Mouse (Mus musculus): Measurements from ENCODE around the gene Cdkal1. TPM values are rescaled to one million over a fixed set of nuclear protein-coding genes. Genes with fewer than 3 reads are reported as not detected.

The Cdkal1 gene
- polyA plus RNA-seq, 1 experiment from 2014 or later, result 8.2 TPM

GRCm38 (mm10) chr13:29655841-29656365, 199.6 kb downstream of the Cdkal1 start:
- no peak overlapping the region for H3K4me2 ChIP-seq
- 76% methylated on average over 11 of the region's 11 CpGs for WGBS (ENCODE audit: insufficient replicate concordance)
- no peak overlapping the region for H3K9ac ChIP-seq
- ATAC-seq (ENCODE audit: insufficient read depth), result no peak
- H3K9me3 ChIP-seq (replicated peaks), result no peaks in the 10 kb centered on the region
- H3K27ac ChIP-seq (replicated peaks), result no peak overlapping the region
- no peaks in the 10 kb centered on the region for H3K36me3 ChIP-seq (replicated peaks)
- no peaks in the 10 kb centered on the region for H3K4me1 ChIP-seq (replicated peaks)
- no peaks in the 10 kb centered on the region for H3K27me3 ChIP-seq
- H3K4me3 ChIP-seq (replicated peaks), result no peak overlapping the region

DNA sequence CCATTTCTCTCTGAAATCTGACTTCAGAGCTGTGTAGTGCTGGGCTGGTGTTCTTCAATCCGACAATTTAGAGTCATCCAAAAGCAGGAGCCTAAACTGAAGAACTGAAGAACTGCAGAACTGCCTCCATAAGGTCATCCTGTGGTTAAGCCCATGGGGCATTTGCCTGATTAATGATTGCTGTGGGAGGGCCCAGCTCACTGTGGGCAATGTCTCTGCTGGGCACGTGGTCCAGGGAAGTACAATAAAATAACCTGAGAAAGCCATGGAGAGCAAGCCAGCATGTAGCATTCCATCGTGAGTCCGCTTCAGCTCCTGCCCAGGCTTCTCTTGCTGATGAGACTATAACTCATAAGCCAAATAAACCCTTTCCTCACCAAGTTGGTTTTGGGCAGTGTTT, 202.1 kb downstream of the Cdkal1 start:
- 54% methylated on average over 4 of the region's 4 CpGs for WGBS (ENCODE audit: insufficient replicate concordance)
- no peaks in the 10 kb centered on the region for H3K9me3 ChIP-seq (replicated peaks)

DNA sequence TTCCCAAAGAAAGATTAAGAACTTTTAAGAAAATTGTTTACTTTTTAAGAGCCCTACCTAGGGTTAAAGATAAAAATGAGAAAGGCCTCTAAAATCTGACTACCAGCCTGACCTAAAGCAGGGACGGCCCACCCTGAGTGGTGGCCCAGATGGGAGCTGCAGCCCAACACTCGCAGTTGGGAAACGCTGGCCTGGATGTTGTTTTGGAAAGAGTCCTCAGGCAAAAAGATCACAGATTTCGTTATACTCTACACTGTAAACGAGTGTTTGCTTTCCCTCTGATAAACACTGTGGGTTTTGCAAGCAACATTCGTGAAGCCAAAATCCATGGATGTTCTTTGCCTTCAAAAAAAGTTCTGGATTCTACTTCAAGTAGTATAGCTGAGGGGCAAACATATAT, 202.7 kb downstream of the Cdkal1 start:
- ATAC-seq (ENCODE audit: insufficient read depth), result no peak
- Histone ChIP-seq H3K27ac (replicated peaks) (no peak overlapping the region), H3K27me3 (no peaks in the 10 kb centered on the region), H3K4me1 (replicated peaks) (no peaks in the 10 kb centered on the region), H3K4me2 (no peak overlapping the region), H3K9ac (no peak overlapping the region), H3K4me3 (replicated peaks) (no peak overlapping the region), H3K36me3 (replicated peaks) (no peaks in the 10 kb centered on the region), H3K9me3 (replicated peaks) (no peaks in the 10 kb centered on the region)
- 63% methylated on average over 6 of the region's 6 CpGs for WGBS (ENCODE audit: insufficient replicate concordance)

More for the DNA sequence above, 202.1 kb downstream of the Cdkal1 start:
- Histone ChIP-seq H3K4me3 (replicated peaks) (no peak overlapping the region), H3K9ac (no peak overlapping the region), H3K4me1 (replicated peaks) (no peaks in the 10 kb centered on the region), H3K36me3 (replicated peaks) (no peaks in the 10 kb centered on the region), H3K27ac (replicated peaks) (no peak overlapping the region), H3K4me2 (no peak overlapping the region), H3K27me3 (no peaks in the 10 kb centered on the region)
- no peak for ATAC-seq (ENCODE audit: insufficient read depth)

- WGBS (ENCODE audit: insufficient replicate concordance), result 51% methylated on average over 6 of the region's 6 CpGs
- ATAC-seq (ENCODE audit: insufficient read depth), result no peak
Observed at GRCm38 (mm10) chr13:29650576-29651236, 204.8 kb downstream of the Cdkal1 start.

GRCm38 (mm10) chr13:29649593-29649992, 205.9 kb downstream of the Cdkal1 start:
- H3K4me3 ChIP-seq (replicated peaks), result no peak overlapping the region
- H3K36me3 ChIP-seq (replicated peaks), result no peaks in the 10 kb centered on the region
- H3K4me1 ChIP-seq (replicated peaks), result no peaks in the 10 kb centered on the region
- no peak overlapping the region for H3K4me2 ChIP-seq
- no peak overlapping the region for H3K27ac ChIP-seq (replicated peaks)
- no peaks in the 10 kb centered on the region for H3K27me3 ChIP-seq
- WGBS (ENCODE audit: insufficient replicate concordance), result 43% methylated on average over 2 of the region's 2 CpGs
- H3K9me3 ChIP-seq (replicated peaks), result no peaks in the 10 kb centered on the region
- no peak for ATAC-seq (ENCODE audit: insufficient read depth)
- H3K9ac ChIP-seq, result no peak overlapping the region

More at GRCm38 (mm10) chr13:29650576-29651236, 204.8 kb downstream of the Cdkal1 start:
- H3K4me3 ChIP-seq (replicated peaks), result no peak overlapping the region
- no peak overlapping the region for H3K4me2 ChIP-seq
- no peaks in the 10 kb centered on the region for H3K4me1 ChIP-seq (replicated peaks)
- H3K36me3 ChIP-seq (replicated peaks), result no peaks in the 10 kb centered on the region
- no peaks in the 10 kb centered on the region for H3K9me3 ChIP-seq (replicated peaks)
- no peak overlapping the region for H3K27ac ChIP-seq (replicated peaks)
- no peaks in the 10 kb centered on the region for H3K27me3 ChIP-seq
- H3K9ac ChIP-seq, result no peak overlapping the region

DNA sequence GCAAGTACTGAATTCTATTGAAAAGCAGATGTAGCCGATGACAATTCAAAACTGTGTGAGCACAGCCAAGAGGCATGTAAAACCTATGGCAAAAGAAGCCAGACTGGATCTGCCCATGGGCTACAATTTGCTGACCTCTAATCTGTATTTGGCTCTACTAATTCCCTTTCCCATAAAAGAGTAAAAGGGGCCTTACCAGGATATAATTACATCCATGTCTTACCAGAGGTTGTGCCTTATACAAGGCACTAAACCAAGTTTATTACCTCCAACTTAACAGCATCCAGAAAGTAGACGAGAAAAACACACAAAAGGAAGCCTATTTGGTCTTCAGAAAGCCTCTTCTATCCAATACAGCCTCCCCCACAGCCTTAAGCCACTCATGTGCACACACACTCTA, 213.2 kb downstream of the Cdkal1 start:
- no peaks in the 10 kb centered on the region for H3K4me1 ChIP-seq (replicated peaks)
- H3K4me3 ChIP-seq (replicated peaks), result no peak overlapping the region
- no peaks in the 10 kb centered on the region for H3K27me3 ChIP-seq
- H3K9me3 ChIP-seq (replicated peaks), result no peaks in the 10 kb centered on the region
- H3K9ac ChIP-seq, result no peak overlapping the region
- no peak overlapping the region for H3K4me2 ChIP-seq
- no peak overlapping the region for H3K27ac ChIP-seq (replicated peaks)
- ATAC-seq (ENCODE audit: insufficient read depth), result no peak
- H3K36me3 ChIP-seq (replicated peaks), result no peaks in the 10 kb centered on the region
- 64% methylated on average over 2 of the region's 2 CpGs for WGBS (ENCODE audit: insufficient replicate concordance)

DNA sequence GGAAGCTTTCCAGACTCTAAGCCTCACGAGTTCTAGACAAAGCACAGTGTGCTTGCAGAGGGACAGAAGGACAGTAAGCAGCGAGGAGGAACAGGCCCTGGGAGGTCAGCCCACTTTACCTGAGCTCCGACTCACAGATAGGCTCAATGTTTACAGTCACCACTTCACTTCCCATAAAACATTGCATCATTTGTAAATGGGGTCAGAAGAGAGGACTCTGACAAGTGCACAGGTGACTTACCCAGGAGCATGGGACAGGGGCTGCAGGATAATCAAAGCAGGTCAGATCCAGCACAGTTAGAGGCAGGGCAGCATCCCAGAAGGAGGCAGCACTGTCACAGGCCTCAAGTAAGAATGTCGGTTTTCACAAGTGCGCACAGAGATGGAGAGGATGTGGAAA, 214.3 kb downstream of the Cdkal1 start:
- 61% methylated on average over 5 of the region's 5 CpGs for WGBS (ENCODE audit: insufficient replicate concordance)

GRCm38 (mm10) chr13:29640186-29640585, 215.3 kb downstream of the Cdkal1 start:
- no peak for ATAC-seq (ENCODE audit: insufficient read depth)
- H3K4me3 ChIP-seq (replicated peaks), result no peak overlapping the region
- H3K9me3 ChIP-seq (replicated peaks), result no peaks in the 10 kb centered on the region
- no peak overlapping the region for H3K27ac ChIP-seq (replicated peaks)
- WGBS (ENCODE audit: insufficient replicate concordance), result 56% methylated on average over 1 of the region's 1 CpGs
- H3K4me1 ChIP-seq (replicated peaks), result no peaks in the 10 kb centered on the region
- no peaks in the 10 kb centered on the region for H3K27me3 ChIP-seq
- H3K4me2 ChIP-seq, result no peak overlapping the region
- no peak overlapping the region for H3K9ac ChIP-seq
- no peaks in the 10 kb centered on the region for H3K36me3 ChIP-seq (replicated peaks)

More for the DNA sequence above, 214.3 kb downstream of the Cdkal1 start:
- Histone ChIP-seq H3K4me1 (replicated peaks) (no peaks in the 10 kb centered on the region), H3K4me2 (no peak overlapping the region), H3K9ac (no peak overlapping the region), H3K4me3 (replicated peaks) (no peak overlapping the region), H3K9me3 (replicated peaks) (no peaks in the 10 kb centered on the region), H3K36me3 (replicated peaks) (no peaks in the 10 kb centered on the region), H3K27ac (replicated peaks) (no peak overlapping the region), H3K27me3 (no peaks in the 10 kb centered on the region)
- peak; percentile 58; the same call in 1 of the 2 replicates for ATAC-seq (ENCODE audit: insufficient read depth)

DNA sequence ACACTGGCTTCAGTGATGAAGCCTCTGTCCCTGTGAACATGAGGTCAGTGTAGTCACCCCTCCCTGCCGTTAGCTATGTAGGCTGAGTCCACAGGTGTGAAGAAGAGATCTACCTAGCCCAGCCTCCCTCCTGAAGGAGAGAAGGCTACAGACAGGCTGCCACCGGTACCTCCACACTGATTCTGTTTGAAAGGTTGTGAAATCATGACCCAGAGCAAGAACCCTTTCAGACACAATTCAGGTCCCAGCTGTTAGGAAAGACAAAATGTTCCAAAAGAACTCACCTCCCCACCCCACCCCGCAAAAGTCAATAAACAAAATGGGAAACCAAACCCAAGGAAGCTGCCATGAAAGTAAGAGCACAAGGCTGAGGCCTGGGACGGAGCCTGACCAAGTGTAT, 217.2 kb downstream of the Cdkal1 start:
- ATAC-seq (ENCODE audit: insufficient read depth), result no peak
- Histone ChIP-seq H3K4me1 (replicated peaks) (no peaks in the 10 kb centered on the region), H3K4me2 (no peak overlapping the region), H3K27ac (replicated peaks) (no peak overlapping the region), H3K9ac (no peak overlapping the region), H3K27me3 (no peaks in the 10 kb centered on the region), H3K36me3 (replicated peaks) (no peaks in the 10 kb centered on the region), H3K4me3 (replicated peaks) (no peak overlapping the region), H3K9me3 (replicated peaks) (no peaks in the 10 kb centered on the region)
- WGBS (ENCODE audit: insufficient replicate concordance), result 71% methylated on average over 4 of the region's 4 CpGs

DNA sequence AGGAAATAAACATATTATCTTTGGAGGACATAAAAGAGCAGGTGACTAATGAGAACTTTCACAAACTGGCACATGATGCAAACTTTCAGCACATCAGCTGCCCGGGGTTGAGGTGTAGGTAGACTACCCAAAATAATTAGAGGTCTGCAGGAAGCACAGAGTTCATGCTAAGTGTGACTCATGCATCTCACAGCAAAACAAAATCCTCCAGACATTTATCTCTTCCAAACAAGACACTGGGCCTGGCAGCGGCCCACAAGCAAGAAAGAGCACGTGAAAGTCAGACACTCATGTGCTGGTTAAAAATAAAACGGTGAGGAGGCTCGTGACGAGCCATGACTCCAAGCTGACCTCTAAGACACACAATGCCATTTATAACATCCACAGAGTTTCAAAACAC, 217.7 kb downstream of the Cdkal1 start:
- no peaks in the 10 kb centered on the region for H3K9me3 ChIP-seq (replicated peaks)
- no peaks in the 10 kb centered on the region for H3K4me1 ChIP-seq (replicated peaks)
- H3K36me3 ChIP-seq (replicated peaks), result no peaks in the 10 kb centered on the region
- H3K4me2 ChIP-seq, result no peak overlapping the region
- H3K9ac ChIP-seq, result no peak overlapping the region
- no peak overlapping the region for H3K4me3 ChIP-seq (replicated peaks)
- ATAC-seq (ENCODE audit: insufficient read depth), result no peak
- whole genome bisulfite sequencing (ENCODE audit: insufficient replicate concordance), result 38% methylated on average over 6 of the region's 6 CpGs
- H3K27ac ChIP-seq (replicated peaks), result no peak overlapping the region
- no peaks in the 10 kb centered on the region for H3K27me3 ChIP-seq

GRCm38 (mm10) chr13:29635581-29635980, 219.9 kb downstream of the Cdkal1 start:
- 62% methylated on average over 3 of the region's 3 CpGs for WGBS (ENCODE audit: insufficient replicate concordance)
- Histone ChIP-seq H3K9ac (no peak overlapping the region), H3K4me1 (replicated peaks) (no peaks in the 10 kb centered on the region), H3K27me3 (no peaks in the 10 kb centered on the region), H3K4me3 (replicated peaks) (no peak overlapping the region), H3K27ac (replicated peaks) (no peak overlapping the region), H3K9me3 (replicated peaks) (no peaks in the 10 kb centered on the region), H3K36me3 (replicated peaks) (no peaks in the 10 kb centered on the region), H3K4me2 (no peak overlapping the region)
- no peak for ATAC-seq (ENCODE audit: insufficient read depth)

DNA sequence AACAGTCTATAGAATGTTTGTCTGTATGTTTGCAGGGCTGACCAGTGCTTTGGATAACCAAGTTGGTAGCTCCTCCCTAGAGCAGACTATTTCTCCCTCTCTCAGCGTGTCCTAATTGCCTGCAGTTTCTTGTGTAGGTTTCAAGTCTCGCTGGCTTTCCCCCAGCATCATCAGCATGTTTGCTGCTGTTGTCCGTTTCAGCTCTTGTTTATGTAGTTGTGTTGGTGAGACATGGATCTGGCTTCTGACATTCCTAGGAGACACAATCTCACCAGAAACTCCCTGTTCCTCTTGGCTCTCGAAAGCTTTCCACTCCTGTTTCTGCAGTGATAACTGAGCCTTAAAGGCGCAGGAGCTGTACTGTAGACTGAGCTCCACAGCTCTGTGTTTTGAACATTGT, 224.1 kb downstream of the Cdkal1 start:
- Histone ChIP-seq H3K4me1 (replicated peaks) (no peaks in the 10 kb centered on the region), H3K4me2 (no peak overlapping the region), H3K27me3 (no peaks in the 10 kb centered on the region), H3K4me3 (replicated peaks) (no peak overlapping the region), H3K9me3 (replicated peaks) (no peaks in the 10 kb centered on the region), H3K27ac (replicated peaks) (no peak overlapping the region), H3K36me3 (replicated peaks) (no peaks in the 10 kb centered on the region), H3K9ac (no peak overlapping the region)
- 65% methylated on average over 5 of the region's 5 CpGs for WGBS (ENCODE audit: insufficient replicate concordance)
- no peak for ATAC-seq (ENCODE audit: insufficient read depth)

Data from liver, embryonic 15.5 days (tissue).